Mouse (Mus musculus) intestine, embryonic 15.5 days (tissue): Measurements from ENCODE around the gene Nkpd1. TPM values are rescaled to one million over a fixed set of nuclear protein-coding genes. Genes with fewer than 3 reads are reported as not detected.
"Not testable (repeated sequence)": the region's sequence is repeated elsewhere in the genome, so short reads cannot be mapped to it uniquely, and the experiment has no call there.

Source experiments
- ATAC-seq: fragments of 200-750 bp; cut with Nextera tagmentation; 2 replicates; pipeline ENCODE4 v1.8.0; 2017; ENCODE audit warnings: moderate TSS enrichment, moderate library complexity
- H3K27ac ChIP-seq: fragments of 300-500 bp; sonication (generic); 2 replicates; pipeline ENCODE4 v1.5.1; 2015; ENCODE audit warnings: mild to moderate bottlenecking, inconsistent platforms
- H3K27me3 ChIP-seq: fragments of 300-500 bp; sonication (generic); replicated peaks from 2 replicates; pipeline ENCODE4 v1.6.1; 2015; ENCODE audit warnings: inconsistent platforms
- H3K36me3 ChIP-seq: fragments of 300-500 bp; sonication (generic); 2 replicates; pipeline ENCODE4 v1.6.1; 2015; ENCODE audit warnings: inconsistent platforms
- H3K4me1 ChIP-seq: fragments of 300-500 bp; sonication (generic); replicated peaks from 2 replicates; pipeline ENCODE4 v1.6.1; 2015; ENCODE audit warnings: inconsistent platforms
- H3K4me2 ChIP-seq: fragments of 300-500 bp; sonication (generic); replicated peaks from 2 replicates; pipeline ENCODE4 v1.6.1; 2015; ENCODE audit warnings: mild to moderate bottlenecking, inconsistent platforms
- H3K4me3 ChIP-seq: fragments of 300-500 bp; sonication (generic); replicated peaks from 2 replicates; pipeline ENCODE4 v1.5.1; 2015; ENCODE audit warnings: inconsistent platforms
- H3K9ac ChIP-seq: fragments of 300-500 bp; sonication (generic); 2 replicates; pipeline ENCODE4 v1.6.1; 2015; ENCODE audit warnings: inconsistent platforms
- H3K9me3 ChIP-seq: fragments of 300-500 bp; sonication (generic); 2 replicates; pipeline ENCODE4 v1.6.1; 2016; ENCODE audit warnings: inconsistent platforms
- WGBS: fragments of 180-500 bp; shearing (Covaris S2); methylation state at CpG from one replicate; pipeline ENCODE4 v1.1.7; 2015; 5-methylcytosine and 5-hydroxymethylcytosine counted together
- polyA plus RNA-seq: library from polyadenylated mRNA; unstranded; fragments of >200 nt; fragmentation: Nextera tagmentation; extraction: Ambion mirVana; gene quantifications from 2 replicates; pipeline ENCODE4 v1.2.1, GENCODE M21; 2015

Nkpd1 gene
- polyA plus RNA-seq, 1 experiment from 2014 or later: 0.10 TPM

DNA sequence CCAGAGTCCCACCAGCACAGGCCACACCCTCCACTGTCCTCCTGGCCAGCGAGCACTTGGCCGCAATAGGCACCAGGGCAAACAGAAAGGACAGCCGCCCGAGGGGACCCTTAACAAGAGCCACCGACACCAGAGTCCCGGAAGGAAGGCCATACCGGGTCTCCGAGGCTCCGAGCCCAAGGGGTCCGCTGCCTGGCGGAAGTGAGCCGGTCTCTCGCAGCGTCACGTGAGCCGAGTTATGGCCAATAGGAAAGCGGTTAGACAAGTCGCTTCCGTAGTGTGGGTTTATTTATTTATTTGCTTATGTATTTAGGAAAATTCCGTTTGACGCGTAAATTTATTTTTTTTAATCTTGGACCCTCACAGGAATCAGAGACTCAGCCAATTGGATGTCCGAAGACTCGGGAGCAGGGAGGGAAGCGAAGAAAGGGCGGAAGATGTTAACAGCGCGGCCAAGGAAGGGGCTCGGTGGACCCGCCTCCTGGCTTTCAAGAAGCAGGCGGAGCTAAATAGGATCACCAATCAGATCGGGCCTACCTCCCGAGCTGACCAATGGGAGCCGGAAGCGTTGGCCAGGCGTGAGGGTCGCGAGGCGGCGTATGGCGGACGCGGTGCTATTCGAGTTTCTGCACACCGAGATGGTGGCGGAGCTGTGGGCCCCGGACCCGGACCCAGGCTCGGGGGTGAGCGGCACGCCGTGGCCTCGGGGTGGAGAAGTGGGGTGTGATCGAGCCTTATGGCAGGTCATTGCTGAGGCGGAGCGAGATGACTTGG is 9.3 kb upstream of the Nkpd1 start, which contains the start of the genes Bloc1s3 and Trappc6a:
Bloc1s3 (minus strand) TSS at position 218 of the 774 bp plus-strand sequence.
Trappc6a (plus strand) TSS at position 246 of the 774 bp plus-strand sequence.
- peak within 1 kb of the TSS; percentile 97 for H3K4me2 ChIP-seq

DNA sequence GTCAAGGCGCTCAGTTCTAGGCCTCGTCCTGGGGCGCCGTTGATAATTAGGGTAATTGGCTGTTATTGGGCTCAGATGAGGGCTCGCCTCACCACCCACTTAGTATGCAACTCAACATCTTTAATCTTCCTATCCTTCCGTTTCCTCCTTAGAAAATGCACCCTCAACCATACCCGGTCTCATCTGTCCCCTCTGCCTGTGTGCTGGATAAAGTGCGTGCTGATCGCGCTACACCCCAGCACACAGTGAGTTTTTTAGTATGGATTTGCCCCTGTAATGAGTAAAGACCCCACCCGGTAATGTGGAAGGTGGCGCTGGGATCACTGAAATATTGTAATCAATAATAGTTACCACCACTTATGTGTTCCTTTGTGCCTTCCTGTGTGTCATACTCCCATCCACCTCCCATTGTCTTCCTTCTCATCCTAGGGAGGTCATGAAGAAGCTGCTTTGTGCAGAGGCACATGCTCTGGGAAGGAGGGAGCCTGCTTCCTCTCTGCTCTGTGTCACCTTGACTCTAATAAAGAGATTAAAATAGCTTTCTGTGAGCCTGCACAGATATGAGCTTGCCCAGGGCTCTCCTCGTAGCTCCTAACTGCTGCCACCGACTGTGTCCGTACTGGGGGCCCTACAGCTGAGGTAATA is 8.6 kb upstream of the Nkpd1 start:
- Histone ChIP-seq H3K9ac (peak overlapping the region; percentile 90), H3K4me3 (peak overlapping the region; percentile 89), H3K36me3 (no peaks in the 10 kb centered on the region), H3K4me2 (peak overlapping the region; percentile 97), H3K4me1 (peaks cover 17% of the 10 kb centered on the region), H3K27me3 (no peaks in the 10 kb centered on the region), H3K9me3 (no peaks in the 10 kb centered on the region), H3K27ac (no peak overlapping the region; the same call in 1 of the 2 replicates)
- peak; percentile 31 for ATAC-seq
- WGBS: 6% methylated on average over 15 of the region's 15 CpGs

More for the DNA sequence above, 9.3 kb upstream of the Nkpd1 start, which contains the start of the genes Bloc1s3 and Trappc6a:
- no peaks in the 10 kb centered on the region for H3K27me3 ChIP-seq
- peak within 1 kb of the TSS; percentile 89 for H3K4me3 ChIP-seq
- no peaks in the 10 kb centered on the region for H3K36me3 ChIP-seq
- peak within 1 kb of the TSS; percentile 90 for H3K9ac ChIP-seq
- H3K4me1 ChIP-seq: peaks cover 17% of the 10 kb centered on the region
- ATAC-seq: peak; percentile 97
- WGBS: under 1% methylated on average over 56 of the region's 56 CpGs
- H3K9me3 ChIP-seq: no peaks in the 10 kb centered on the region
- H3K27ac ChIP-seq: peak within 1 kb of the TSS; percentile 59

DNA sequence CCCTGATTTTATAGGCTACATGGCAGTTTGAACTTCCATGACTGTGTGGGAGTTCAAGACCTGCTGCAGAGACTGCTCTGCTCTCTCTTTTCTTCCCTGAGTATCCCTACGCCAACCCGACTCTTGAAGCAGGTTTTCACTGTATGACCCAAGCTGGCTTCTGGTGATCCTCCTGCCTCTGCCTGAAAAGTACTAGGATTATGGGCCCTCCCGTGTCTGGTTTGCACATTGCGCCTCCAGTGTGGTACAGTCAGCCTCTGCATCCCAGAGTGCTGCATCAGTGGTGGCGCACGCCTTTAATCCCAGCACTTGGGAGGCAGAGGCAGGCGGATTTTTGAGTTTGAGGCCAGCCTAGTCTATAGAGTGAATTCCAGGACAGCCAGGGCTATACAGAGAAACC is 7.9 kb upstream of the Nkpd1 start:
- Histone ChIP-seq H3K36me3 (no peaks in the 10 kb centered on the region), H3K4me3 (peak overlapping the region; percentile 89), H3K4me2 (peak overlapping the region; percentile 97), H3K4me1 (peaks cover 17% of the 10 kb centered on the region), H3K27ac (no peak overlapping the region), H3K27me3 (no peaks in the 10 kb centered on the region), H3K9ac (no peak overlapping the region), H3K9me3 (no peaks in the 10 kb centered on the region)
- no peak for ATAC-seq
- WGBS: 93% methylated on average over 7 of the region's 7 CpGs

DNA sequence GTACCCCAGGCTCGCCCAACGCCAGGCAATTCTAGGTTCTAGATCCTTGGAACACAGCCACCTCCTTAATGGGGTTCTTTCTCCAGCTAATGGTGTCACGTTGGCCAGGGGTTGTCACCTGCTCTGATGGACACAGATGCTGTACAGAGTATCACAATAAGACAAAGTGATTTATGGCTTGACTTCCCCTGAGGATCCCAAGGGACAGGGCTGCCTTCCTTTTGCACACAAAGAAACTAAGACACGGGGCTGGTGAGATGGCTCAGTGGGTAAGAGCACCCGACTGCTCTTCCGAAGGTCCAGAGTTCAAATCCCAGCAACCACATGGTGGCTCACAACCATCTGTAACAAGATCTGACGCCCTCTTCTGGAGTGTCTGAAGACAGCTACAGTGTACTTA is 5.7 kb upstream of the Nkpd1 start:
- not testable (repeated sequence) for H3K4me3 ChIP-seq, H3K9ac ChIP-seq, H3K27ac ChIP-seq, H3K9me3 ChIP-seq, H3K27me3 ChIP-seq, H3K36me3 ChIP-seq, H3K4me2 ChIP-seq, ATAC-seq
- peaks cover 12% of the 10 kb centered on the region for H3K4me1 ChIP-seq
- WGBS: 86% methylated on average over 7 of the region's 7 CpGs

DNA sequence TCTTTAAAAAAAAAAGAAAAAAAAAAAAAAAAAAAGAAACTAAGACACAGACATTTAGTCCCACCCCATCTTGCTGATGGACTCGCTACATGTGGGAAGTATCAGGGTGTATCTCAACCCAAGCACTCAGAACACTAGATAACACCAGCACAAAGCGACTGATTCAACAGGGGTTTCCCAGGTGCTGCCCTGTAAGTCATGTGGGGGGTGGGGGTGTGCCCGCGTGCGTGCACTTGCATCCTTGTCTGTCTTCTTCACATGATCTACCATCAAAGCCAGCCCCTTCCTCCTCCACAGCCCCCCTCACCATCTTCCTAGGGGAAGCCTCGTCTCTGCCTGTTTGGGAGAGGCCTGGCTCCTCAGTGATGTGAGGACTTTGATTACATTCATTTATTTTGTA is 5.3 kb upstream of the Nkpd1 start:
- H3K9ac ChIP-seq: no peak overlapping the region
- no peak for ATAC-seq
- H3K36me3 ChIP-seq: no peaks in the 10 kb centered on the region
- H3K27me3 ChIP-seq: 0 out of 2 replicates have a peak, but pooled peaks cover 3% of the 10 kb centered on the region
- no peak overlapping the region for H3K4me3 ChIP-seq
- no peaks in the 10 kb centered on the region for H3K9me3 ChIP-seq
- no peak overlapping the region for H3K4me2 ChIP-seq
- WGBS: 77% methylated on average over 6 of the region's 6 CpGs
- H3K27ac ChIP-seq: no peak overlapping the region
- H3K4me1 ChIP-seq: peaks cover 8% of the 10 kb centered on the region

DNA sequence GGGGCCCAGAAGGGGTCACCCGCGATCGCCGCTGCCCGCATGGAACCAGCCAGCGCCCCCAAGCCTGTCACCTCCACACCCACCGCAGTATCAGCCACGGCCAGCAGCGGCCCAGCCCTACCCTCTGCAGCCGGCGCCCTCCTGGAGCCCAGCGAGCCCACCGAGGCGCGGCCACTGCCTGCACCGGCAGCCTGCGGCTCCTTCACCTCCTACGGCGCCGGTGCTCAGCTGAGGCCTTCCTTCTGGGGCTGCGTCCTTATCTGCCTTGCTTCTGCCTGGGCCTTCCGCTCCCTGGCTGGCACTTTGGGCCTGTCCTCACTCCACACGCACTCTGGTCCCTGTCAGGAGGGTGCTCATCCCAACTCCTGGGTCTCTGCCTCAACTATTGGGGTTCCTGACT is 2.4 kb downstream of the Nkpd1 start:
- H3K27ac ChIP-seq: no peak overlapping the region
- no peaks in the 10 kb centered on the region for H3K36me3 ChIP-seq
- H3K9ac ChIP-seq: peak overlapping the region; percentile 11; the same call in 1 of the 2 replicates
- peak overlapping the region; percentile 49 for H3K4me2 ChIP-seq
- H3K4me1 ChIP-seq: peaks cover 30% of the 10 kb centered on the region
- H3K27me3 ChIP-seq: peaks cover 78% of the 10 kb centered on the region
- peak overlapping the region; percentile 4 for H3K4me3 ChIP-seq
- no peaks in the 10 kb centered on the region for H3K9me3 ChIP-seq
- WGBS: 7% methylated on average over 23 of the region's 23 CpGs
- no peak for ATAC-seq

DNA sequence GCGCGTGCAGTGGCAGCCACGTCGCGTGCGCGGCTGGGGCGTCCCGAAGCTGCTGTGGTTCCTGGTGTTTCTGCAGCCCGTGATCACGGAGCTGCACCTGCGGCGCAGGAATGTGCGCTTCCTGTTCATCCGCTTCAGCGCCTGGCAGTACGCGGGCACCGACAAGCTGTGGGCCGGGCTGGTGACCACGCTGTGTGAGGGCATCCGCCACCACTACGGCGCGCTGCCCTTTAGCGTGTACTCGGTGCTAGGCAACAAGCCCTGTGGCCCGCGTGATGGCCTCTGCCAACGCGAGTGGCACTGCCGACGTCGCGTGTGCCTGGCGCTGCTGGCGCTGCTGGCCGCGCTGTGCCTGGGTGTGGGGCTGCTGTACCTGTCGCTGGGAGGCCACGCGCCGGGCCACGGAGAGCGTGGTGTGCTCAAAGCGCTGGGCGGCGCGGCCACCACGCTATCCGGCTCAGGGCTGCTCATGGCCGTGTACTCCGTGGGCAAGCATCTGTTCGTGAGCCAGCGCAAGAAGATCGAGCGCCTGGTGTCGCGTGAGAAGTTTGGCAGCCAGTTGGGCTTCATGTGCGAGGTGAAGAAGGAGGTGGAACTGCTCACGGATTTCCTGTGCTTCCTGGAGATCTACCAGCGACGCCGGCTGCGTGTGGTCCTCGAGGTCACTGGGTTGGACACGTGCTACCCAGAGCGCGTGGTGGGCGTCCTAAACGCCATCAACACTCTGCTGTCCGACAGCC is 5.5 kb downstream of the Nkpd1 start:
- H3K27me3 ChIP-seq: peaks cover 74% of the 10 kb centered on the region
- 10% methylated on average over 72 of the region's 72 CpGs for WGBS
- no peak overlapping the region for H3K27ac ChIP-seq
- H3K4me3 ChIP-seq: peak overlapping the region; percentile 43
- 0 out of 2 replicates have a peak overlapping the region, but pooled peaks have one; percentile 41 for H3K9ac ChIP-seq
- ATAC-seq: no peak
- peaks cover 24% of the 10 kb centered on the region for H3K4me1 ChIP-seq
- no peaks in the 10 kb centered on the region for H3K9me3 ChIP-seq
- H3K4me2 ChIP-seq: peak overlapping the region; percentile 93
- no peaks in the 10 kb centered on the region for H3K36me3 ChIP-seq

DNA sequence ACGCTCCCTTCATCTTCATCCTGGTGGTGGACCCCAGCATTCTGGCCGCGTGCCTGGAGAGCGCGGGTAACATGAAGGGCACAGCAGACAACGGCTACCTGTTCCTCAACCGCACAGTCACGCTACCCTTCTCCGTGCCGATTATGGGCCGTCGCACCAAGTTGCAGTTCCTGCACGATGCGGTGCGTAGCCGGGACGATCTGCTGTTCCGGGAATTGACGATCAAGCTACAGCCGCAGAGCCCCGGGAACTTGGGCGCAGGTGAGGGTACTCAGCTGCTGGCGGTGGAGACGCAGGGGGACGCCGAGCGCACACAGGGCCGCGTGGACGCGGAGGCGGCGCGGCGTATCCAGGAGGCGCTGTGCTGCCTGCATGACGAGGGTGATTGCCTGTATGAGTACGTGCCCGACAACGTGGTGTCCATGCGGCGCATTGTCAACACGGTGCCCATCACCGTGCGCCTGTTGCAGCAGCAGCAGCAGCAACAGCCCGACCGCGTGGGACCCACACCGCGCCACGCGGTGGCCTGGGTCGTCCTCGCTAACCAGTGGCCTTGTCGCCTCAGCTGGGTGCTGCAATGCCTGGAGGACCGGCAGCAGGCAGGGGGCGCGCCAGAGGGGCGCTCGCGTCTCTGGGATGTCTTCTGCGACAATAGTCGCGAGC is 6.2 kb downstream of the Nkpd1 start:
- WGBS: 1% methylated on average over 64 of the region's 64 CpGs
- H3K9me3 ChIP-seq: no peaks in the 10 kb centered on the region
- ATAC-seq: peak; percentile 61
- H3K27me3 ChIP-seq: peaks cover 67% of the 10 kb centered on the region
- peak overlapping the region; percentile 43 for H3K4me3 ChIP-seq
- no peak overlapping the region for H3K27ac ChIP-seq
- no peaks in the 10 kb centered on the region for H3K36me3 ChIP-seq
- H3K9ac ChIP-seq: peak overlapping the region; percentile 41
- peaks cover 24% of the 10 kb centered on the region for H3K4me1 ChIP-seq
- H3K4me2 ChIP-seq: peak overlapping the region; percentile 93

DNA sequence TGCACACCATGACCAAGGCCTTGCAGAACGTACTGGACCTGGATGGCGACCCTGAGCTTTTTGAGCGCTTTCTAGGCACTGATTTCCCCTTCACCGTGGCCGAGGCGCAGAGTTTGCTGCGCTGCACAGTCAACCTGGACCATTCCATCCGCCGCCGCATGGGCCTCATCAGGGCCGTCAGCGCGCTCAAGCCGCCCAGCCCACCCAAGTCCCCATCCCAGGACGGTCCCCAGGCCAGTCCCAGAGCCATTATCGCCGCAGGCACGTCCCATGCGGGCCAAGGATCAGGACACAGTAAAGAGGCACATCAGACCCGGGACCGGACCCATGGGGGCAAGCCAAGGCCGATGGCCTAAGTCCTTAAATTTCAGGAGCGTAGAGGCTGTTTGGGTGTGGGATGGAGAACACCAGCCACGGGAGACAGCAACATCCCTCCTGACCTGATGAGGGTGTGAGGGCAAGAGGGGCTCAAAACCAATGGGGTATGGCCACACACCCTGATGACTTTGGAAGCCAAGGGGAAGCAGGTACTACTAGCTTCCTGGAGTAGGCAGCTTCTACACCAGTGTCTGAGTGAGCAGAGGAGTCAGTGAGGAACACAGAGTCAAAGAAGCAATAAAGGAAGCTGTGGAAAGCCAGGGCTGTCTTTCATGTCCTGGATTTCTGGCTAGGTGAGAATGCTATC is 6.9 kb downstream of the Nkpd1 start:
- peak overlapping the region; percentile 43 for H3K4me3 ChIP-seq
- H3K9ac ChIP-seq: peak overlapping the region; percentile 41
- no peak for ATAC-seq
- WGBS: 16% methylated on average over 24 of the region's 24 CpGs
- H3K4me2 ChIP-seq: peak overlapping the region; percentile 93
- H3K27me3 ChIP-seq: peaks cover 60% of the 10 kb centered on the region
- no peaks in the 10 kb centered on the region for H3K9me3 ChIP-seq
- H3K4me1 ChIP-seq: peaks cover 24% of the 10 kb centered on the region
- H3K27ac ChIP-seq: no peak overlapping the region
- peaks cover under 1% of the 10 kb centered on the region; the same call in 1 of the 2 replicates for H3K36me3 ChIP-seq

DNA sequence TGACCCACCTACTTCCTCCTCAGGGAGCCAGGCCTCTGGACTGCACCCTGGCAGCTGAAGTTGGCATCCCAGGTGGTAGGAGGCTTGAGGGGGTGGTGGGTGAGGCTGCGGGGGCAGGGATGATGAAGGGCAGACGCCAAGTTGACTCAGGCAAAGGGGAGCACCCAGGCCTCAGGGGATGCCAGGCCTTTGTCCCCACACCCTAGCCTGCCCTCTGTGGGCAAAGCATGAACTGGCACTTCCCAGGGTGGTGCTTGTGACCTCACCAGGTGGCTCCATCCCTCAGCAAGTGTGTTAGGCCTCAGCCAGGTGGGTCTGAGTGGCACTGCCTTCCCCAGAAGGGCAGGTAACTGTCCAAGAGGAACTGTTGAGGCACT is 7.5 kb downstream of the Nkpd1 start:
- H3K4me2 ChIP-seq: no peak overlapping the region
- no peak overlapping the region for H3K27ac ChIP-seq
- H3K27me3 ChIP-seq: peaks cover 55% of the 10 kb centered on the region
- H3K36me3 ChIP-seq: peaks cover 2% of the 10 kb centered on the region; the same call in 1 of the 2 replicates
- H3K4me3 ChIP-seq: no peak overlapping the region
- H3K9ac ChIP-seq: no peak overlapping the region; the same call in 1 of the 2 replicates
- H3K9me3 ChIP-seq: no peaks in the 10 kb centered on the region
- peaks cover 21% of the 10 kb centered on the region for H3K4me1 ChIP-seq
- ATAC-seq: no peak
- WGBS: 71% methylated on average over 2 of the region's 2 CpGs

DNA sequence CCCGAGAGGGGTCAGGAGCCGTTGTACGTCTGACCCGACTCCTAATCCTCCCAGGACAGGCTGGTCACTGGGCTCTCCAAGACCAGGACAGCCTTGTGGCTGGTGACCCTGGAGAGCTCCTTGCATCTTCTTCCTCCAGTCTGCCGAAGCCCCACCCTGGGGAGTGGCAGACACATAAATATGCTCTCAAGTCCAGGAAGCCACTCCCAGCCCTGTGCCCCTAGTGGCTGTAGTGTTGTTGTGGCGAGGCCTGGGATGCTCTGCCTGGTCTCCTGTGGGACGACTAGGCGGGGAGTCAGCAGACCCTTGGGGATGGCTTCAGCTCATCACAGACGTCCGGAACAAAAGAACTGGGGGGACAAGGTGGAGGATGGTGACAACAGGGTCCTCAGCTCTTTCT is 13.4 kb downstream of the Nkpd1 start:
- Histone ChIP-seq H3K4me1 (0 out of 2 replicates have a peak, but pooled peaks cover 8% of the 10 kb centered on the region), H3K9ac (no peak overlapping the region), H3K27ac (no peak overlapping the region), H3K27me3 (no peaks in the 10 kb centered on the region), H3K9me3 (no peaks in the 10 kb centered on the region), H3K4me2 (no peak overlapping the region), H3K4me3 (no peak overlapping the region), H3K36me3 (peaks cover 41% of the 10 kb centered on the region)
- WGBS: 58% methylated on average over 10 of the region's 10 CpGs
- peak; percentile 71 for ATAC-seq
